Mouse (Mus musculus) heart, embryonic 16.5 days (tissue): ENCODE data around the gene Smok2b. TPM values are rescaled to one million over a fixed set of nuclear protein-coding genes. Genes with fewer than 3 reads are reported as not detected.
"Not testable (repeated sequence)": the region's sequence is repeated elsewhere in the genome, so short reads cannot be mapped to it uniquely, and the experiment has no call there.

Experiments
- ATAC-seq: fragments of 200-750 bp; cut with Nextera tagmentation; replicated peaks from 2 replicates; pipeline ENCODE4 v1.8.0; 2017; ENCODE audit warnings: moderate number of reproducible peaks; ENCODE audit not compliant: insufficient read depth, low FRiP score; ENCODE audit errors: extremely low read depth
- H3K27ac ChIP-seq: fragments of 300-500 bp; sonication (generic); 2 replicates; pipeline ENCODE4 v1.5.1; 2014; ENCODE audit warnings: mild to moderate bottlenecking, low read length, control low read depth, moderate library complexity
- H3K27me3 ChIP-seq: fragments of 300-500 bp; sonication (generic); 2 replicates; pipeline ENCODE4 v1.6.1; 2014; ENCODE audit warnings: low read length, mixed read lengths; ENCODE audit not compliant: control insufficient read depth, insufficient read depth
- H3K36me3 ChIP-seq: fragments of 300-500 bp; sonication (generic); 2 replicates; pipeline ENCODE4 v1.6.1; 2014; ENCODE audit not compliant: control insufficient read depth, insufficient read depth
- H3K4me1 ChIP-seq: fragments of 300-500 bp; sonication (generic); 2 replicates; pipeline ENCODE4 v1.6.1; 2014; ENCODE audit warnings: low read length, mixed read lengths; ENCODE audit not compliant: control insufficient read depth, insufficient read depth
- H3K4me2 ChIP-seq: fragments of 300-500 bp; sonication (generic); 2 replicates; pipeline ENCODE4 v1.6.1; 2014; ENCODE audit warnings: low read depth, mild to moderate bottlenecking, control low read depth, low read length
- H3K4me3 ChIP-seq: fragments of 300-500 bp; sonication (generic); 2 replicates; pipeline ENCODE4 v1.5.1; 2014; ENCODE audit warnings: mild to moderate bottlenecking, control low read depth, low read length
- H3K9ac ChIP-seq: fragments of 300-500 bp; sonication (generic); 2 replicates; pipeline ENCODE4 v1.6.1; 2014; ENCODE audit warnings: low read length, control low read depth
- H3K9me3 ChIP-seq: fragments of 300-500 bp; sonication (generic); replicated peaks from 2 replicates; pipeline ENCODE4 v1.6.1; 2016; ENCODE audit warnings: low read length; ENCODE audit not compliant: control insufficient read depth
- WGBS: fragments of 180-500 bp; shearing (Covaris S2); extraction: QIAGEN DNeasy Blood & Tissue Kit; methylation state at CpG from one replicate; pipeline ENCODE4 v1.1.7; 2014; 5-methylcytosine and 5-hydroxymethylcytosine counted together
- polyA plus RNA-seq: library from polyadenylated mRNA; unstranded; fragments of >200 nt; fragmentation: Nextera tagmentation; extraction: Ambion mirVana; gene quantifications from 2 replicates; pipeline ENCODE4 v1.2.1, GENCODE M21; 2015

Gene Smok2b
- polyA plus RNA-seq, 1 experiment from 2014 or later, result not detected

DNA sequence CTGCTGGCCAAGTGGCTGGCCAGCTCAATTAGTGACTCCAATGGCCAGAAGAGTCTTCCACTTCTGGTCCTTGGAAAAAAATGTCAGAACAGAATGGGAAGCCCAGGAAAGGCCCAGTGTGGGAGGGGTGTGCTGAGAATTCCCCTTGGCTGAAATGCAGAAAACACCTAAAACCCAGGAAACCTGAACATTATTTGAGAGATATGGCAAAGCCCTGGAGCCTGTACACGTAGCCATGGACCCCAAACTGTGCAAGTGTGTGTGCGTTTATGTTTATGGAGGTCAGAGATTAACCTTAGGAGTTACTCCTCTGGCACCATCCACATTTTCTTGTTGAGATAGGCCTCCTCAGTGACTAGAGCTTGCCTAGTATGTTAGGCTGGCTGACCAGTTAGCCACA lies 31.2 kb upstream of the Smok2b start:
- WGBS, result 76% methylated on average over 2 of the region's 2 CpGs
- not testable (repeated sequence) for H3K27me3 ChIP-seq, H3K4me1 ChIP-seq, H3K27ac ChIP-seq, H3K36me3 ChIP-seq, H3K4me2 ChIP-seq, ATAC-seq, H3K9ac ChIP-seq, H3K4me3 ChIP-seq
- H3K9me3 ChIP-seq, result peaks cover 26% of the 10 kb centered on the region

- ATAC-seq, H3K4me3 ChIP-seq, H3K4me1 ChIP-seq, H3K27ac ChIP-seq, H3K4me2 ChIP-seq, H3K36me3 ChIP-seq, H3K27me3 ChIP-seq, H3K9ac ChIP-seq: not testable (repeated sequence)
- 63% methylated on average over 8 of the region's 9 CpGs for WGBS
- peaks cover 26% of the 10 kb centered on the region for H3K9me3 ChIP-seq
Observed at GRCm38 (mm10) chr17:13199880-13200409, 30.1 kb upstream of the Smok2b start.

- ATAC-seq, H3K36me3 ChIP-seq, H3K9ac ChIP-seq, H3K4me1 ChIP-seq, H3K27me3 ChIP-seq, H3K4me3 ChIP-seq, H3K4me2 ChIP-seq, H3K27ac ChIP-seq: not testable (repeated sequence)
- H3K9me3 ChIP-seq, result peaks cover 25% of the 10 kb centered on the region
- WGBS, result 72% methylated on average over 4 of the region's 4 CpGs
Observed at GRCm38 (mm10) chr17:13201551-13201950, 28.5 kb upstream of the Smok2b start.

GRCm38 (mm10) chr17:13202453-13203107 lies 27.5 kb upstream of the Smok2b start:
- H3K9me3 ChIP-seq, result peaks cover 34% of the 10 kb centered on the region
- H3K27ac ChIP-seq, H3K4me3 ChIP-seq, H3K9ac ChIP-seq, H3K4me1 ChIP-seq, H3K4me2 ChIP-seq, ATAC-seq, H3K27me3 ChIP-seq, H3K36me3 ChIP-seq: not testable (repeated sequence)
- 72% methylated on average over 2 of the region's 3 CpGs for WGBS

- peaks cover 37% of the 10 kb centered on the region for H3K9me3 ChIP-seq
- WGBS, result 65% methylated on average over 1 of the region's 1 CpGs
- not testable (repeated sequence) for ATAC-seq
Observed at GRCm38 (mm10) chr17:13205247-13205646, 24.8 kb upstream of the Smok2b start.

GRCm38 (mm10) chr17:13206491-13206890 lies 23.6 kb upstream of the Smok2b start:
- Histone ChIP-seq H3K27ac (no peak overlapping the region), H3K4me2 (no peak overlapping the region), H3K27me3 (no peaks in the 10 kb centered on the region), H3K9me3 (peaks cover 35% of the 10 kb centered on the region), H3K4me1 (no peaks in the 10 kb centered on the region), H3K4me3 (no peak overlapping the region), H3K36me3 (no peaks in the 10 kb centered on the region), H3K9ac (no peak overlapping the region)
- 73% methylated on average over 2 of the region's 2 CpGs for whole genome bisulfite sequencing
- no peak for ATAC-seq

More at GRCm38 (mm10) chr17:13205247-13205646, 24.8 kb upstream of the Smok2b start:
- H3K4me2 ChIP-seq, H3K4me3 ChIP-seq, H3K27me3 ChIP-seq, H3K27ac ChIP-seq, H3K36me3 ChIP-seq, H3K9ac ChIP-seq, H3K4me1 ChIP-seq: not testable (repeated sequence)

GRCm38 (mm10) chr17:13208460-13208859 lies 21.6 kb upstream of the Smok2b start:
- H3K9me3 ChIP-seq, result peaks cover 53% of the 10 kb centered on the region
- H3K27me3 ChIP-seq, H3K27ac ChIP-seq, H3K4me2 ChIP-seq, ATAC-seq, H3K4me3 ChIP-seq, H3K4me1 ChIP-seq, H3K36me3 ChIP-seq, H3K9ac ChIP-seq: not testable (repeated sequence)

DNA sequence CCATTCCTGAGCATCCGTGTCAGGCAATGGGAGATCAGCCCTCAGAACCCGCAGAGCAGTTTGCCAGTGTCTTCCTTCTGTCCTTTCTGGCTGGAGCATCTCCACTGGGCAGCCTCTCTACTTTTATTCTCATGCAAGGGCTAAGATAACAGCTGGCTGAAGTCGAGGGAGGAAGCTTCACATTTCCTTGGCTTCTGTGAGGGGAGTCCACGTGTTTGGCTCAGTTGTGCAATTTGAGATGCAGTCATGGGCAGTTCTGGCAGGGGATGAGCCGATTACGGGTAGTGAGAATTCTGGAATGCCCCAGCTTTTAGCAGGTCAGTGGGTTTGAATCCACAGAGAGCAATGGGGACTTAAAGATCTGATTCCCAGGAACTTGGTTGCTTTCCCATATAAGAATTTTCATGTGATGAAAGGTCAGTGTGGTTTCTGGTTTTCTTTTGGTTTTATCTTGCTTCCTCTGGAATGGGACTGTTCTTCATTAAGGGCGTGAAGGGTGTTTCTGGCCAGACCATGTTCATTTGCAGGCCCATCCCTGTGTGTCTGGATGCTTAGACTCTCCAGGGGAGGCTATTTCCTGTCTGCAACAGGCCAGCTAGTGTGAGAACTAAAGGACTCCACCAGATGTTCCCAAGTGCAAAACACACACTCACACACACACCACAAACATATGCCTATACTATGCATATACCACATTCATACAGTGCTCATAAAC lies 17.8 kb upstream of the Smok2b start:
- Histone ChIP-seq H3K36me3 (no peaks in the 10 kb centered on the region), H3K9me3 (peaks cover 76% of the 10 kb centered on the region), H3K27ac (no peak overlapping the region), H3K9ac (no peak overlapping the region), H3K4me3 (no peak overlapping the region), H3K4me1 (no peaks in the 10 kb centered on the region), H3K27me3 (no peaks in the 10 kb centered on the region), H3K4me2 (no peak overlapping the region)
- ATAC-seq, result no peak
- 62% methylated on average over 7 of the region's 7 CpGs for WGBS

DNA sequence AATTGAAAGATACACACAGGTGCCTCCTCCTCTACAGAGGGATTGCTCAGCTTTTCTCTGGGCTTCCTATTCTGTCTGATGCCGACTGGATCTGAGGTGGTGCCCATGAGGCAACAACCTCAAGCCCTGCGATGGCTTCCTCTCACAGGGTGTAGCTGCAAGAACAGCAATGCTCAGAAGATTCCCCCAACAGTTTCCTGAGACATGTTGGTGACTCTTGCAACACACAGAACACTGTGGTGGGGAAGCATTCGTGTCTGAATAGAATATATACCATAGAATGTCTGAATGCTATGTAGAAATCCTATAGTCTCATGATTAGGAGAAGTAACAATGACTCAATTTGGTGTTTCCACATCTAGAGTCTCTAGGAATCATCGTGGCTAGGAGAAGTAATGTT lies 15.9 kb upstream of the Smok2b start:
- no peak for ATAC-seq
- WGBS, result 46% methylated on average over 4 of the region's 4 CpGs

More for the DNA sequence above, 15.9 kb upstream of the Smok2b start:
- H3K27me3 ChIP-seq, result no peaks in the 10 kb centered on the region
- no peak overlapping the region for H3K4me2 ChIP-seq
- H3K36me3 ChIP-seq, result no peaks in the 10 kb centered on the region
- H3K9me3 ChIP-seq, result peaks cover 85% of the 10 kb centered on the region
- no peak overlapping the region for H3K27ac ChIP-seq
- no peaks in the 10 kb centered on the region for H3K4me1 ChIP-seq
- no peak overlapping the region for H3K9ac ChIP-seq
- H3K4me3 ChIP-seq, result no peak overlapping the region
